Mouse (Mus musculus) hindbrain, embryonic 10.5 days (tissue): Measurements from ENCODE around the gene Tmem8. TPM values are rescaled to one million over a fixed set of nuclear protein-coding genes. Genes with fewer than 3 reads are reported as not detected.
"Not testable (repeated sequence)": the region's sequence is repeated elsewhere in the genome, so short reads cannot be mapped to it uniquely, and the experiment has no call there.

Experiments used
- DNase-seq: peaks from one replicate; pipeline ENCODE4 v3.0.0-alpha.2; 2017; ENCODE audit warnings: low spot score
- H3K27ac ChIP-seq: fragments of 300-500 bp; sonication (generic); 2 replicates; pipeline ENCODE4 v1.5.1; 2016; ENCODE audit warnings: mild to moderate bottlenecking, moderate library complexity
- H3K27me3 ChIP-seq: fragments of 300-500 bp; sonication (generic); 2 replicates; pipeline ENCODE4 v1.6.1; 2016; ENCODE audit warnings: mild to moderate bottlenecking; ENCODE audit not compliant: poor library complexity, insufficient read depth, severe bottlenecking
- H3K36me3 ChIP-seq: fragments of 300-500 bp; sonication (generic); 2 replicates; pipeline ENCODE4 v1.6.1; 2016; ENCODE audit warnings: mild to moderate bottlenecking, moderate library complexity
- H3K4me1 ChIP-seq: fragments of 300-500 bp; sonication (generic); replicated peaks from 2 replicates; pipeline ENCODE4 v1.6.1; 2016; ENCODE audit warnings: mild to moderate bottlenecking
- H3K4me3 ChIP-seq: fragments of 300-500 bp; sonication (generic); 2 replicates; pipeline ENCODE4 v1.5.1; 2016; ENCODE audit warnings: mild to moderate bottlenecking, moderate library complexity
- H3K9me3 ChIP-seq: fragments of 300-500 bp; sonication (generic); 2 replicates; pipeline ENCODE4 v1.6.1; 2016; ENCODE audit warnings: mild to moderate bottlenecking, moderate library complexity
- WGBS: fragments of 180-500 bp; shearing (Covaris S2); methylation state at CpG from one replicate; pipeline ENCODE4 v1.1.7; 2016; 5-methylcytosine and 5-hydroxymethylcytosine counted together
- polyA plus RNA-seq: library from polyadenylated mRNA; unstranded; fragments of >200 nt; fragmentation: Nextera tagmentation; extraction: Ambion mirVana; gene quantifications from 2 replicates; pipeline ENCODE4 v1.2.1, GENCODE M21; 2016

The Tmem8 gene
- polyA plus RNA-seq, 1 experiment from 2014 or later, result 1.9 TPM

- peaks cover 27% of the 10 kb centered on the region for H3K36me3 ChIP-seq
- DNase-seq, result no peak
- peak overlapping the region; percentile 97 for H3K27ac ChIP-seq
- H3K4me3 ChIP-seq, result peak overlapping the region; percentile 82
- H3K9me3 ChIP-seq, result 0 out of 2 replicates have a peak, but pooled peaks cover 4% of the 10 kb centered on the region
- H3K4me1 ChIP-seq, result peaks cover 25% of the 10 kb centered on the region
- no peaks in the 10 kb centered on the region for H3K27me3 ChIP-seq
- 27% methylated on average over 9 of the region's 9 CpGs for WGBS
Observed at GRCm38 (mm10) chr17:26094531-26095110, 18.5 kb upstream of the Tmem8 start.

- peak; percentile 80 for DNase-seq
Observed at GRCm38 (mm10) chr17:26095121-26095740, 17.9 kb upstream of the Tmem8 start, which contains the start of gene Nme4. TSS of gene Nme4 (minus strand) at chr17:26095602.

GRCm38 (mm10) chr17:26098461-26098860 is 14.6 kb upstream of the Tmem8 start:
- DNase-seq, result no peak
- peaks cover 22% of the 10 kb centered on the region for H3K4me1 ChIP-seq
- WGBS, result 90% methylated on average over 7 of the region's 7 CpGs
- no peaks in the 10 kb centered on the region for H3K27me3 ChIP-seq
- no peak overlapping the region for H3K27ac ChIP-seq
- no peaks in the 10 kb centered on the region for H3K9me3 ChIP-seq
- peaks cover 4% of the 10 kb centered on the region for H3K36me3 ChIP-seq
- no peak overlapping the region for H3K4me3 ChIP-seq

More at GRCm38 (mm10) chr17:26095121-26095740, 17.9 kb upstream of the Tmem8 start, which contains the start of gene Nme4:
- H3K4me3 ChIP-seq, result peak within 1 kb of the TSS; percentile 82
- H3K27ac ChIP-seq, result peak within 1 kb of the TSS; percentile 97
- peaks cover 27% of the 10 kb centered on the region for H3K36me3 ChIP-seq
- H3K4me1 ChIP-seq, result peaks cover 18% of the 10 kb centered on the region
- H3K9me3 ChIP-seq, result 0 out of 2 replicates have a peak, but pooled peaks cover 4% of the 10 kb centered on the region
- 5% methylated on average over 47 of the region's 47 CpGs for WGBS
- H3K27me3 ChIP-seq, result no peaks in the 10 kb centered on the region

GRCm38 (mm10) chr17:26099316-26099715 is 13.8 kb upstream of the Tmem8 start:
- peaks cover 17% of the 10 kb centered on the region for H3K4me1 ChIP-seq
- not testable (repeated sequence) for DNase-seq, H3K9me3 ChIP-seq, H3K27ac ChIP-seq, H3K36me3 ChIP-seq, H3K27me3 ChIP-seq, H3K4me3 ChIP-seq
- 63% methylated on average over 3 of the region's 3 CpGs for WGBS

GRCm38 (mm10) chr17:26100166-26100565 is 12.9 kb upstream of the Tmem8 start:
- Histone ChIP-seq H3K27ac (no peak overlapping the region), H3K4me3 (no peak overlapping the region), H3K4me1 (peaks cover 9% of the 10 kb centered on the region), H3K27me3 (no peaks in the 10 kb centered on the region), H3K36me3 (no peaks in the 10 kb centered on the region), H3K9me3 (no peaks in the 10 kb centered on the region)
- no peak for DNase-seq
- WGBS, result 46% methylated on average over 2 of the region's 2 CpGs

GRCm38 (mm10) chr17:26101478-26101877 is 11.6 kb upstream of the Tmem8 start:
- no peaks in the 10 kb centered on the region for H3K9me3 ChIP-seq
- 36% methylated on average over 4 of the region's 4 CpGs for WGBS
- H3K36me3 ChIP-seq, result no peaks in the 10 kb centered on the region
- H3K4me1 ChIP-seq, result peaks cover 5% of the 10 kb centered on the region; the same call in 1 of the 2 replicates
- DNase-seq, result no peak
- H3K27ac ChIP-seq, result no peak overlapping the region
- no peak overlapping the region for H3K4me3 ChIP-seq
- no peaks in the 10 kb centered on the region for H3K27me3 ChIP-seq

GRCm38 (mm10) chr17:26105619-26106018 is 7.5 kb upstream of the Tmem8 start:
- H3K27me3 ChIP-seq, result peaks cover 8% of the 10 kb centered on the region
- no peak overlapping the region for H3K27ac ChIP-seq
- H3K36me3 ChIP-seq, result no peaks in the 10 kb centered on the region
- H3K4me1 ChIP-seq, result peaks cover 11% of the 10 kb centered on the region
- no peak for DNase-seq
- H3K9me3 ChIP-seq, result no peaks in the 10 kb centered on the region
- H3K4me3 ChIP-seq, result no peak overlapping the region
- 63% methylated on average over 4 of the region's 4 CpGs for WGBS

GRCm38 (mm10) chr17:26110156-26110555 is 2.9 kb upstream of the Tmem8 start:
- Histone ChIP-seq H3K36me3 (no peaks in the 10 kb centered on the region), H3K27me3 (peaks cover 52% of the 10 kb centered on the region), H3K9me3 (no peaks in the 10 kb centered on the region), H3K4me3 (no peak overlapping the region), H3K27ac (no peak overlapping the region), H3K4me1 (peaks cover 29% of the 10 kb centered on the region)
- WGBS, result 20% methylated on average over 4 of the region's 4 CpGs
- DNase-seq, result no peak

- H3K36me3 ChIP-seq, result no peaks in the 10 kb centered on the region
- no peaks in the 10 kb centered on the region for H3K9me3 ChIP-seq
- H3K27me3 ChIP-seq, result peaks cover 60% of the 10 kb centered on the region
- peak overlapping the region; percentile 16; the same call in 1 of the 2 replicates for H3K4me3 ChIP-seq
- peak; percentile 29 for DNase-seq
- peak overlapping the region; percentile 17 for H3K27ac ChIP-seq
- WGBS, result 1% methylated on average over 4 of the region's 4 CpGs
- peaks cover 29% of the 10 kb centered on the region for H3K4me1 ChIP-seq
Observed at GRCm38 (mm10) chr17:26111024-26111423, 2.1 kb upstream of the Tmem8 start.

- WGBS, result 17% methylated on average over 4 of the region's 4 CpGs
- Histone ChIP-seq H3K9me3 (no peaks in the 10 kb centered on the region), H3K27me3 (peaks cover 67% of the 10 kb centered on the region), H3K36me3 (no peaks in the 10 kb centered on the region), H3K4me1 (peaks cover 29% of the 10 kb centered on the region), H3K27ac (no peak overlapping the region), H3K4me3 (no peak overlapping the region)
- DNase-seq, result no peak
Observed at GRCm38 (mm10) chr17:26111722-26112121, 1.4 kb upstream of the Tmem8 start.

GRCm38 (mm10) chr17:26112751-26113150 is 348 bp upstream of the Tmem8 start:
- Histone ChIP-seq H3K27me3 (peaks cover 78% of the 10 kb centered on the region), H3K27ac (peak overlapping the region; percentile 85), H3K4me1 (peaks cover 29% of the 10 kb centered on the region), H3K9me3 (no peaks in the 10 kb centered on the region), H3K4me3 (peak overlapping the region; percentile 80), H3K36me3 (no peaks in the 10 kb centered on the region)
- WGBS, result 19% methylated on average over 14 of the region's 14 CpGs
- DNase-seq, result no peak

GRCm38 (mm10) chr17:26114061-26114460 is 962 bp downstream of the Tmem8 start:
- Histone ChIP-seq H3K4me3 (peak overlapping the region; percentile 80), H3K36me3 (no peaks in the 10 kb centered on the region), H3K9me3 (no peaks in the 10 kb centered on the region), H3K27me3 (peaks cover 85% of the 10 kb centered on the region), H3K27ac (no peak overlapping the region), H3K4me1 (peaks cover 29% of the 10 kb centered on the region)
- no peak for DNase-seq
- 15% methylated on average over 8 of the region's 8 CpGs for WGBS

- not testable (repeated sequence) for H3K36me3 ChIP-seq
Observed at GRCm38 (mm10) chr17:26114461-26114860, 1.4 kb downstream of the Tmem8 start.

More at GRCm38 (mm10) chr17:26114461-26114860, 1.4 kb downstream of the Tmem8 start:
- peaks cover 89% of the 10 kb centered on the region for H3K27me3 ChIP-seq
- 67% methylated on average over 7 of the region's 7 CpGs for WGBS
- DNase-seq, H3K9me3 ChIP-seq, H3K4me3 ChIP-seq, H3K27ac ChIP-seq: not testable (repeated sequence)
- H3K4me1 ChIP-seq, result peaks cover 29% of the 10 kb centered on the region
